Comparison of ENCODE assay signal across 9 mouse cellular contexts in genomic region chr7:142714783-142715498, GRCm38 (mm10). TPM values are rescaled to one million over a fixed set of nuclear protein-coding genes. Genes with fewer than 3 reads are reported as not detected.
DNase-seq lines count a peak whose midpoint lies in the region; ATAC-seq and TF ChIP-seq lines count a peak whose summit lies in the region.
"Had no signal": no experiment of that assay in that cellular context is flagged by ENCODE, and none has a peak within 500 bp of the region (broad histone marks: within the 10 kb centered on the region; RNA-seq: fewer than 3 reads in every experiment).

No protein-coding gene starts in this region.

- no peak overlapping the region for H3K4me3 ChIP-seq in ES-Bruce4 (ENCODE audit: low read depth, low read length)
- H3K4me3 ChIP-seq in heart, embryonic 12.5 days = peak overlapping the region; percentile 28; the same call in 1 of the 2 replicates
- H3K4me3 ChIP-seq in neural tube, embryonic 15.5 days (replicated peaks) = peak overlapping the region; percentile 25

- no peaks in the 10 kb centered on the region for H3K36me3 ChIP-seq in ES-Bruce4 (ENCODE audit: control insufficient read depth, insufficient read depth, low read length, poor library complexity, severe bottlenecking)
- no peaks in the 10 kb centered on the region for H3K36me3 ChIP-seq in heart, embryonic 12.5 days
- no peaks in the 10 kb centered on the region for H3K36me3 ChIP-seq in neural tube, embryonic 15.5 days

- ATAC-seq in heart, embryonic 12.5 days (ENCODE audit: insufficient number of reproducible peaks, low FRiP score) = no peak
- 0 out of 2 replicates have a peak, but pooled peaks have one; percentile 47 for ATAC-seq in neural tube, embryonic 15.5 days (ENCODE audit: low FRiP score)
- no peak for ATAC-seq in erythroid progenitor cell, adult 5-6 weeks (replicated peaks; ENCODE audit: low FRiP score, poor library complexity, severe bottlenecking)

- TF ChIP-seq POLR2A in ES-Bruce4 (IDR thresholded peaks at IDR 0.05; ENCODE audit: insufficient read depth, low read length) = no peak

- H3K4me1 ChIP-seq in ES-Bruce4 (ENCODE audit: control insufficient read depth, insufficient read depth, low read length) = no peaks in the 10 kb centered on the region
- H3K4me1 ChIP-seq in heart, embryonic 12.5 days (replicated peaks) = 0 out of 2 replicates have a peak, but pooled peaks cover 3% of the 10 kb centered on the region
- H3K4me1 ChIP-seq in neural tube, embryonic 15.5 days = peaks cover 5% of the 10 kb centered on the region; the same call in 1 of the 2 replicates

- H3K9me3 ChIP-seq in ES-Bruce4 (replicated peaks; ENCODE audit: control insufficient read depth, insufficient read depth, low read length, poor library complexity, severe bottlenecking) = no peaks in the 10 kb centered on the region
- no peaks in the 10 kb centered on the region for H3K9me3 ChIP-seq in heart, embryonic 12.5 days (replicated peaks)
- H3K9me3 ChIP-seq in neural tube, embryonic 15.5 days (replicated peaks) = no peaks in the 10 kb centered on the region

- peak overlapping the region; percentile 69 for H3K4me2 ChIP-seq in heart, embryonic 12.5 days
- H3K4me2 ChIP-seq in neural tube, embryonic 15.5 days = peak overlapping the region; percentile 52

- H3K27ac ChIP-seq in ES-Bruce4 (ENCODE audit: insufficient read depth, low read length) = no peak overlapping the region
- no peak overlapping the region for H3K27ac ChIP-seq in heart, embryonic 12.5 days (ENCODE audit: poor library complexity, severe bottlenecking)
- H3K27ac ChIP-seq in neural tube, embryonic 15.5 days (replicated peaks) = no peak overlapping the region
- H3K27ac ChIP-seq: macrophage had no signal

- no peak overlapping the region for H3K9ac ChIP-seq in ES-Bruce4 (ENCODE audit: low read depth, poor library complexity, severe bottlenecking)
- H3K9ac ChIP-seq in heart, embryonic 12.5 days = peak overlapping the region; percentile 62; the same call in 1 of the 2 replicates
- H3K9ac ChIP-seq in neural tube, embryonic 15.5 days (replicated peaks) = peak overlapping the region; percentile 41

- no peaks in the 10 kb centered on the region; the same call in 1 of the 2 replicates for H3K27me3 ChIP-seq in ES-Bruce4 (ENCODE audit: control insufficient read depth, insufficient read depth, low read length, poor library complexity, severe bottlenecking)
- H3K27me3 ChIP-seq in heart, embryonic 12.5 days (replicated peaks) = no peaks in the 10 kb centered on the region; the same call in 1 of the 2 replicates
- H3K27me3 ChIP-seq in neural tube, embryonic 15.5 days (replicated peaks) = no peaks in the 10 kb centered on the region

- peak; percentile 29 for DNase-seq in adrenal gland, adult 2 months
- DNase-seq in embryo, embryonic 11.5 days (ENCODE audit: low read depth, low spot score) = peak; percentile 44
- DNase-seq in kidney, postnatal 10 days = peak; percentile 63
- DNase-seq in lung, adult 18-20 months = peak; percentile 13 to 42

- WGBS in heart, embryonic 12.5 days = 17% methylated on average over 8 of the region's 8 CpGs
- 17% methylated on average over 8 of the region's 8 CpGs for WGBS in neural tube, embryonic 15.5 days

- peak; percentile 16 for TF ChIP-seq CTCF in ES-Bruce4 (IDR thresholded peaks at IDR 0.05; ENCODE audit: low read depth, low read length)

- no peak for TF ChIP-seq EP300 in ES-Bruce4 (IDR thresholded peaks at IDR 0.05; ENCODE audit: insufficient read depth, low read depth, low read length)

RNA-seq across cellular contexts. Expression of gene Ins2, which starts 28.2 kb away (rescaled TPM):
- polyA plus RNA-seq in ES-Bruce4 (2011; ENCODE audit: insufficient read depth, insufficient read length, low read depth, missing spikeins) = not detected in 2 replicates
- total RNA-seq in adrenal gland, adult 2 months (2021) = not detected
- polyA plus RNA-seq in adrenal gland, adult 2 months (2012; rRNA removed) = not detected in 2 replicates
- not detected in 2 replicates for polyA plus RNA-seq in heart, embryonic 12.5 days (2016; fragmentation: Nextera tagmentation; extraction: Ambion mirVana)
- polyA plus RNA-seq in neural tube, embryonic 15.5 days (2015; fragmentation: Nextera tagmentation; extraction: Ambion mirVana) = 0.60 TPM in 1 of 2 replicates, not detected in the other
- not detected in 2 replicates for total RNA-seq in erythroid progenitor cell, adult 5-6 weeks (2015; ENCODE audit: low replicate concordance)
- total RNA-seq in erythroid progenitor cell, adult 5-6 weeks (2017; ENCODE audit: low replicate concordance) = not detected in 2 replicates
- polyA plus RNA-seq: macrophage had no signal

RNA-seq across cellular contexts. Expression of gene Gm49394, which starts 45.2 kb away (rescaled TPM):
- polyA plus RNA-seq in ES-Bruce4 (2011; ENCODE audit: insufficient read depth, insufficient read length, low read depth, missing spikeins) = 0.34 and 0.37 TPM in 2 replicates
- total RNA-seq in adrenal gland, adult 2 months (2021) = not detected
- polyA plus RNA-seq in adrenal gland, adult 2 months (2012; rRNA removed) = not detected in 2 replicates
- 0.04 and 0.21 TPM in 2 replicates for polyA plus RNA-seq in heart, embryonic 12.5 days (2016; fragmentation: Nextera tagmentation; extraction: Ambion mirVana)
- polyA plus RNA-seq in neural tube, embryonic 15.5 days (2015; fragmentation: Nextera tagmentation; extraction: Ambion mirVana) = 0.22 TPM in 1 of 2 replicates, not detected in the other
- not detected in 2 replicates for total RNA-seq in erythroid progenitor cell, adult 5-6 weeks (2015; ENCODE audit: low replicate concordance)
- total RNA-seq in erythroid progenitor cell, adult 5-6 weeks (2017; ENCODE audit: low replicate concordance) = not detected in 2 replicates
- polyA plus RNA-seq: macrophage had no signal

RNA-seq across cellular contexts. Expression of gene Igf2, which starts 48.3 kb away (rescaled TPM):
- 272 and 297 TPM in 2 replicates for polyA plus RNA-seq in ES-Bruce4 (2011; ENCODE audit: insufficient read depth, insufficient read length, low read depth, missing spikeins)
- 10 to 100 TPM in 1 of 2 experiments, 1 to 10 TPM in 1; 8.6 to 13.1 TPM for total RNA-seq in adrenal gland, adult 2 months (2021)
- 22.4 and 32.0 TPM in 2 replicates for polyA plus RNA-seq in adrenal gland, adult 2 months (2012; rRNA removed)
- polyA plus RNA-seq in heart, embryonic 12.5 days (2016; fragmentation: Nextera tagmentation; extraction: Ambion mirVana) = 1,315 and 1,354 TPM in 2 replicates
- 176 and 252 TPM in 2 replicates for polyA plus RNA-seq in neural tube, embryonic 15.5 days (2015; fragmentation: Nextera tagmentation; extraction: Ambion mirVana)
- total RNA-seq in erythroid progenitor cell, adult 5-6 weeks (2015; ENCODE audit: low replicate concordance) = not detected in 2 replicates
- not detected in 2 replicates for total RNA-seq in erythroid progenitor cell, adult 5-6 weeks (2017; ENCODE audit: low replicate concordance)
